ENCODE assay signal across 9 mouse cellular contexts in the genomic region with DNA sequence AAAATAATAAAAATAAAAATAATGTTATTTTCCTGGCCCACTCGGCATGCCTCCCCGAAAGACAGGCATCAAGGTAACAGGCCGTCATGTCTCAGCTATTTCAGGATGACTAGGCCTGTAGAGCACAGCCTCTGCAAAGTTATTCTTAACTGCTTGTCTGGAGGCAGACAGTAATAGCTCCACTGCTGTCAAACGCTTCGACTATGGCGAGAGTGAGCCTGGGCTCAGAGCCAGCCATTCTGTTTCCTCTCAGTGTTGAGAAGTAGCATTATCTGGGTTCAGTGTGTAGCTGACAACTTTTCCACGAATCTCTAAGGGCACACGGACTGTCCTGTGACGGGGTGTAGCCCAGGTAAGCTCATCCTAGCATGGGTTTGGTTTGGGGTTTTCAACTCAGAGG. TPM values are rescaled to one million over a fixed set of nuclear protein-coding genes. Genes with fewer than 3 reads are reported as not detected.
DNase-seq lines count a peak whose midpoint lies in the region; ATAC-seq lines count a peak whose summit lies in the region.
"Had no signal": no experiment of that assay in that cellular context is flagged by ENCODE, and none has a peak within 500 bp of the region (broad histone marks: within the 10 kb centered on the region; RNA-seq: fewer than 3 reads in every experiment).

No protein-coding gene starts in this region.

- no peak overlapping the region for H3K4me3 ChIP-seq in heart, embryonic 12.5 days
- no peak overlapping the region for H3K4me3 ChIP-seq in hindbrain, embryonic 11.5 days (ENCODE audit: low read depth, low read length)
- H3K4me3 ChIP-seq: megakaryocyte, embryonic 14.5 days had no signal

- no peaks in the 10 kb centered on the region for H3K27me3 ChIP-seq in heart, embryonic 12.5 days (replicated peaks)
- H3K27me3 ChIP-seq in hindbrain, embryonic 11.5 days (ENCODE audit: control insufficient read depth, insufficient read depth, low read length): no peaks in the 10 kb centered on the region

- 11% methylated on average over 9 of the region's 9 CpGs for whole genome bisulfite sequencing in heart, embryonic 12.5 days
- 76% methylated on average over 9 of the region's 9 CpGs for WGBS in hindbrain, embryonic 11.5 days

- ATAC-seq in heart, embryonic 12.5 days (ENCODE audit: insufficient number of reproducible peaks, low FRiP score): peak; percentile 89
- no peak for ATAC-seq in hindbrain, embryonic 11.5 days (ENCODE audit: low FRiP score)

- H3K36me3 ChIP-seq in heart, embryonic 12.5 days: no peaks in the 10 kb centered on the region
- no peaks in the 10 kb centered on the region for H3K36me3 ChIP-seq in hindbrain, embryonic 11.5 days (ENCODE audit: control insufficient read depth, insufficient read depth, low read length)

- H3K4me1 ChIP-seq in heart, embryonic 12.5 days (replicated peaks): peaks cover 63% of the 10 kb centered on the region
- H3K4me1 ChIP-seq in hindbrain, embryonic 11.5 days (replicated peaks; ENCODE audit: control insufficient read depth, insufficient read depth, low read length): no peaks in the 10 kb centered on the region
- H3K4me1 ChIP-seq: megakaryocyte, embryonic 14.5 days had no signal

- peak overlapping the region; percentile 97 for H3K27ac ChIP-seq in heart, embryonic 12.5 days (ENCODE audit: poor library complexity, severe bottlenecking)
- no peak overlapping the region for H3K27ac ChIP-seq in hindbrain, embryonic 11.5 days (ENCODE audit: low read depth, low read length)

- no peak overlapping the region for H3K9ac ChIP-seq in heart, embryonic 12.5 days
- no peak overlapping the region for H3K9ac ChIP-seq in hindbrain, embryonic 11.5 days (ENCODE audit: low read depth, low read length)

- H3K4me2 ChIP-seq in heart, embryonic 12.5 days: peak overlapping the region; percentile 17; the same call in 1 of the 2 replicates
- H3K4me2 ChIP-seq in hindbrain, embryonic 11.5 days (replicated peaks; ENCODE audit: low read depth, low read length): no peak overlapping the region

- DNase-seq in adrenal gland, postnatal 25 days: peak; percentile 22
- DNase-seq in adrenal gland, adult (ENCODE audit: inconsistent age in 2 of 2, low spot score in 1 of 2): no peak
- DNase-seq in adipocyte (ENCODE audit: low spot score): peak; percentile 60
- DNase-seq in layer of hippocampus, postnatal 36 days: peak; percentile 78 to 81
- peak; percentile 94 for DNase-seq in right cerebral cortex, adult 18-20 months
- DNase-seq in ovary, postnatal 10 days (ENCODE audit: low spot score): no peak
- DNase-seq in hindbrain, embryonic 11.5 days (ENCODE audit: low spot score): no peak

- no peaks in the 10 kb centered on the region for H3K9me3 ChIP-seq in heart, embryonic 12.5 days (replicated peaks)
- no peaks in the 10 kb centered on the region for H3K9me3 ChIP-seq in hindbrain, embryonic 11.5 days (ENCODE audit: control insufficient read depth, low read length)
- H3K9me3 ChIP-seq: megakaryocyte, embryonic 14.5 days had no signal

RNA-seq across cellular contexts. Expression of a gene that starts 33.5 kb away (rescaled TPM):
- total RNA-seq in adrenal gland, postnatal 25 days (2021): 31.8 and 32.4 TPM in 2 replicates
- 219 and 235 TPM in 2 replicates for polyA plus RNA-seq in heart, embryonic 12.5 days (2016; fragmentation: Nextera tagmentation; extraction: Ambion mirVana)
- 100 to 1,000 TPM; 140 to 143 TPM for total RNA-seq in layer of hippocampus, postnatal 36 days (2021)
- polyA plus RNA-seq in hindbrain, embryonic 11.5 days (2014; fragmentation: Nextera tagmentation; extraction: Ambion mirVana): 131 and 140 TPM in 2 replicates

Comparison
In these comparisons a context has a peak if more than half of its experiments do, and no peak if none do; other contexts are left out.
1. DNase-seq: peak in adrenal gland, postnatal 25 days (single experiment), adipocyte (single experiment), layer of hippocampus, postnatal 36 days (2 of 2) and right cerebral cortex, adult 18-20 months (single experiment); none in adrenal gland, adult (0 of 2), ovary, postnatal 10 days (single experiment) and hindbrain, embryonic 11.5 days (single experiment).